Mouse (Mus musculus) Patski (cell line): ENCODE data around the gene Hcn2. TPM values are rescaled to one million over a fixed set of nuclear protein-coding genes. Genes with fewer than 3 reads are reported as not detected.

Source experiments
- ATAC-seq: fragments of 100-300 bp; one replicate; pipeline ENCODE4 v1.8.0; 2021
- CTCF ChIA-PET: fragments of 350-600 bp; sonication (Branson Sonifier 250); formaldehyde crosslinking; loops from one replicate; lab custom pipeline; 2022; ENCODE audit warnings: inconsistent platforms; lab: Charles Lee
- POLR2A ChIA-PET: fragments of 350-600 bp; sonication (Branson Sonifier 250); formaldehyde crosslinking; loops from one replicate; lab custom pipeline; 2022; ENCODE audit warnings: antibody characterized with exemption, inconsistent platforms; lab: Charles Lee
- DNase-seq: peaks from one replicate; pipeline ENCODE4 v3.0.0-alpha.2; 2011; ENCODE audit warnings: low read depth, low spot score
- H3K27me3 ChIP-seq: fragments of 371-371 bp; one replicate; pipeline ENCODE4 v1.5.1; 2021
- CTCF ChIP-seq: fragments of 100-300 bp; IDR thresholded peaks from one replicate; pipeline ENCODE4 v1.5.1; 2021
- in situ Hi-C: fragments of 300-500 bp; cut with MboI; formaldehyde crosslinking; loops from 3 replicates; pipeline ENCODE4 v1.11.1; 2018; ENCODE audit warnings: low pct_unique_long_range_greater_than_20kb, mixed read lengths
- polyA plus RNA-seq: library from polyadenylated mRNA; unstranded; gene quantifications from one replicate; pipeline ENCODE4 v1.2.3, GENCODE M21; 2021

Gene Hcn2
- polyA plus RNA-seq = 15.4 TPM

GRCm38 (mm10) chr10:79716254-79716987 is at the start of gene Hcn2:
Hcn2 (plus strand) TSS chr10:79716634.
- POLR2A ChIA-PET = no interaction called here
- in situ Hi-C loops = no loop called here
- no peak for TF ChIP-seq CTCF
- H3K27me3 ChIP-seq = no peaks in the 10 kb centered on the region
- DNase-seq (no peak), ATAC-seq (peak; percentile 35)
- CTCF ChIA-PET = no interaction called here

DNA sequence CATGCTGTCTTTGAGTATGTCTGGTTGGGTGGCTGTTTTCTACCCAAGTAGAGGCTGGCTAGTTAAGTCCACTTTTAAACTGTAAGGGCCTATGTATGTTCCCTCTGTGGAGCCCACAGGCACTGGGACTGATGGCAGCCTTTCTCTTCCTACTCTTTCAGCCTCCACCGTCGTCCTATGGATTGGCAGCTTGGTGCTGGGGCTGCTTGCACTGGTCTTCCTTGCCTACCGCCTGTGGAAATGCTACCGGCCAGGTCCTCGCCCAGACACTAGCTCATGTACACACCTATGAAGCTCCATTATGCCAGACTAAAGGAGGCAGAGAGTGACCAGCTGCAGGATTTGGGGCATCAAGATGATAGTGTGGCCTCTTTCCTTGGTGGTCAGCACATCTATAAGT is 48.4 kb upstream of the Hcn2 start:
- ChIA-PET CTCF (interaction anchor here (0.8 to 2.7 kb wide), 6 partner anchors 12 to 912 kb away, joined by 3 to 12 read pairs (median 4); no protein-coding TSS in a partner anchor), POLR2A (no interaction called here)
- no peaks in the 10 kb centered on the region for H3K27me3 ChIP-seq
- in situ Hi-C loops = no loop called here
- DNase-seq (no peak), ATAC-seq (no peak)
- TF ChIP-seq CTCF = no peak

GRCm38 (mm10) chr10:79668771-79669575 is 47.5 kb upstream of the Hcn2 start, which contains the start of gene Tpgs1:
Tpgs1 (plus strand) TSS chr10:79669369.
- peak; percentile 78 for DNase-seq
- CTCF ChIA-PET = interaction anchor here (0.9 to 2.1 kb wide), 6 partner anchors 8 to 913 kb away, joined by 3 to 7 read pairs (median 4); no protein-coding TSS in a partner anchor
- peak; percentile 81 for ATAC-seq
- no peak for TF ChIP-seq CTCF
- POLR2A ChIA-PET = interaction anchor here (2.2 kb wide), 1 partner anchor 13 kb away, joined by 9 read pairs; the partner anchor contains the start of gene Cdc34
- H3K27me3 ChIP-seq = no peaks in the 10 kb centered on the region
- in situ Hi-C loops = no loop called here

DNA sequence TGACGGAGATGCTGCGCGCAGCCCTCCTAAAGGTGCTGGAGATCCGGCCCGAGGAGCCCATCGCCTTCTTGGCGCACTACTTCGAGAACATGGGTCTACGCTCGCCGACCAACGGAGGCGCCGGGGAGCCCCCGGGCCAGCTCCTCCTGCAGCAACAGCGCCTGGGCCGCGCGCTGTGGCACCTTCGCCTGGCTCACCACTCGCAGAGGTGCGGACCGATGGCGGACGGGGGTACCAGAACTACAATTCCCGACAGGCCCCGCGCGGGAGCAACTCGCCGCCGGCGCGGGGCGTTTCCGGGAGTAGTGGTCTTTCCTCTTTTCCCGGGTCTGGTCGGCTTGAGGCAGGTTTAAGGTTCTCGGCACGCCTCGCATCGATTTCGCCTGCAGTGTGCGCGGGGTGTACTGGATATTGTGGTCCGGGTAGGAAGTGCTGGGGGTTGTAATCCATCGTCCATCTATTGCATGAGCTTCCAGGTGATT is 46.8 kb upstream of the Hcn2 start:
- TF ChIP-seq CTCF = no peak
- no peaks in the 10 kb centered on the region for H3K27me3 ChIP-seq
- in situ Hi-C loops = loop anchor here (10.0 kb wide), 1 partner anchor 1095 kb away; the partner anchor contains the start of gene Ilvbl
- ATAC-seq = peak; percentile 51
- CTCF ChIA-PET = interaction anchor here (0.9 to 2.1 kb wide), 4 partner anchors 8 to 86 kb away, joined by 3 to 7 read pairs (median 5); no protein-coding TSS in a partner anchor
- no peak for DNase-seq
- POLR2A ChIA-PET = interaction anchor here (1.4 to 2.2 kb wide), 2 partner anchors 12 to 14 kb away, joined by 6 to 9 read pairs; partner anchors contain the start of gene Cdc34

DNA sequence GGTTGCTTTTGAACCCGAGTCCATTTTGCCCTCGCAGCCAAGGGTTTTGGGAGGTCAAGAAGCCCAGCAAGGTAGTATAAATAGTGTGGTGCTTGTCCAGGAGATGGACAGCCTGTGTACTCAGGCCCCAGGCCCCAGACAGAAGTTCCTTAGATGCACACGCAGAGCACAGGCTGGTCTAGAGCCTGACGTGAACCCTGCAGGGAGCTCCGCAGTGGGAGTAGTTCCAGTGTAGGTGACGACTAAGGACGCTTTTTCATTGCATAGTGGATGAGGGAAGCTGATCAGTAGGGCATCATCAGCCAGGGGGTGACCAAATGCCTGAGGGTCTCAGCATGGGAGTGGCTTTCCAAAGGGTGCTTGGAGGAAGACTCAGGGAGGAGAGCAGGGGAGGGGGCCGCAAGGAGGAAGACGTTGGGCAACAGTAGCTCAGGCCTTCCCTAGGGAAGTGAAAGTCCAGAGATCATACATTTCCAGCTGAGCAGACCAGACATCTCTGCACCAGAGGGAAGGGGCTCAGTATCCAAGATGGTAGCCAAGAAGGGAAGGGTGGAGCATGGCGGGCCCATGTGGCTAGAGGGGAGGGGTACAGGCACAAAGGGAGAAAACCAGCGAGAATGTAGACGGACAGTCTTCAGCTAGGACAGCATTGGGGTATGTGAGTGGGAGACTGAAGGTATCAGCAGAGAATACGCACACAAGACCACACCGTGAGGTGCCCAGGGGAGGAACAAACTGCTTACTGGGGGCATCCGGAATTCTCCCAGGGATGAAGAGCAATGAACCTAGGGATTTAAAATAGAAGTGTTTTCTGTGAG is 46.2 kb upstream of the Hcn2 start:
- ATAC-seq (no peak), DNase-seq (no peak)
- TF ChIP-seq CTCF = no peak
- ChIA-PET CTCF (interaction anchor here (1.2 to 1.4 kb wide), 2 partner anchors 7 to 14 kb away, joined by 4 to 7 read pairs; no protein-coding TSS in a partner anchor), POLR2A (interaction anchor here (1.4 to 2.2 kb wide), 2 partner anchors 11 to 13 kb away, joined by 6 to 9 read pairs; partner anchors contain the start of gene Cdc34)
- H3K27me3 ChIP-seq = no peaks in the 10 kb centered on the region
- in situ Hi-C loops = loop anchor here (10.0 kb wide), 1 partner anchor 1095 kb away; the partner anchor contains the start of gene Ilvbl

GRCm38 (mm10) chr10:79671396-79672087 is 44.9 kb upstream of the Hcn2 start:
- ChIA-PET CTCF (no interaction called here), POLR2A (interaction anchor here (1.4 kb wide), 1 partner anchor 12 kb away, joined by 6 read pairs; no protein-coding TSS in a partner anchor)
- no peaks in the 10 kb centered on the region for H3K27me3 ChIP-seq
- ATAC-seq (no peak), DNase-seq (no peak)
- TF ChIP-seq CTCF = no peak
- in situ Hi-C loops = loop anchor here (10.0 kb wide), 1 partner anchor 1097 kb away; the partner anchor contains the start of gene Ilvbl

DNA sequence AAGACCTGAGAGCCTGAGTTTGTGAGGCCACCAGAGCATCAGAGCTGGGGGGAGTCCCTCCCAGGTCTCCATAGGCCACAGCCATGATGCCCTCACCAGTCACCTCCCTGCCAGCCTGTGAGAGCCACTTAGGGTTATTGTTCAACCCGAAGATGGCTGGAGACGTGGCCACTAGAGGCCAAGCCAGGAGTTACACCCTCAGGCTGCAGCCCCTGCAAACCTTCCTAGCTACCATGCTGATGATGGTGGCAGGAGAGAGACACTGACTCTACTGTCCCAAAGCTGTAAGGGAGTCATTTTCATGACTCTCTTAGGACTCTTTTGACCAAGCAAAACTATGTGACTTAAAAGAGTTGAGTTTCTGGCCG is 44.4 kb upstream of the Hcn2 start:
- DNase-seq (no peak), ATAC-seq (no peak)
- ChIA-PET POLR2A (no interaction called here), CTCF (no interaction called here)
- no peaks in the 10 kb centered on the region for H3K27me3 ChIP-seq
- no peak for TF ChIP-seq CTCF
- in situ Hi-C loops = loop anchor here (10.0 kb wide), 1 partner anchor 1097 kb away; the partner anchor contains the start of gene Ilvbl

DNA sequence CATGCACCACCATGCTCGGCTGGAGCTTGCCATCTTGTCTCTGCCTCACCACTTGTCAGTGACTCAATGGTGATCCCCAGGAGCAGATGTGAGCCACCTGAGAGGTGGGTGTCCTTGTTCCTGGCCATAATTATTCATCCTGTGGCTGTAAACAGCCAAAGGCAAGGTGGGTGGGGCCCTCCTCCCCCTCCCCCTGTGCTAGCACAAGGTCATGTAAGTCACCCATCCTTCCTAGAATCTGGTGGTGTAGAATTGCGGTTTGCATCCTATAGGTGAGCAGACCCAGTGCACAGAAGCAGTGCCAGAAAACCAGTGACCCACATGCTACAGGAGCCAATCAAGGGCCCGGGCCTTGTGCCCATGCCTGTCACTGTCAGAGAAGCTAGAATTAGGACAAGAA is 43.4 kb upstream of the Hcn2 start:
- TF ChIP-seq CTCF = no peak
- DNase-seq (no peak), ATAC-seq (no peak)
- in situ Hi-C loops = loop anchor here (10.0 kb wide), 1 partner anchor 1098 kb away; the partner anchor contains the start of gene Ilvbl
- ChIA-PET CTCF (no interaction called here), POLR2A (no interaction called here)
- H3K27me3 ChIP-seq = no peaks in the 10 kb centered on the region
